Mouse (Mus musculus) small intestine, adult 2 months (tissue): Measurements from ENCODE around the gene Trim13. TPM values are rescaled to one million over a fixed set of nuclear protein-coding genes. Genes with fewer than 3 reads are reported as not detected.
A peak's percentile ranks its signal among the peaks of the same experiment; 100 is the strongest.

Experiments
- H3K27ac ChIP-seq: fragments of 200-500 bp; 2 replicates; pipeline ENCODE4 v1.5.1; 2012; ENCODE audit warnings: low read depth, low read length, control low read depth, inconsistent platforms; ENCODE audit not compliant: insufficient read depth
- H3K27me3 ChIP-seq: fragments of 200-500 bp; 2 replicates; pipeline ENCODE4 v1.6.1; 2012; ENCODE audit warnings: mild to moderate bottlenecking, moderate library complexity, low read length, inconsistent platforms; ENCODE audit not compliant: control insufficient read depth, insufficient read depth
- H3K36me3 ChIP-seq: fragments of 200-500 bp; 2 replicates; pipeline ENCODE4 v1.6.1; 2012; ENCODE audit warnings: mild to moderate bottlenecking, low read length, control low read depth, inconsistent platforms; ENCODE audit not compliant: control insufficient read depth, insufficient read depth
- H3K4me1 ChIP-seq: fragments of 200-500 bp; 2 replicates; pipeline ENCODE4 v1.6.1; 2012; ENCODE audit warnings: low read length, inconsistent platforms, mixed read lengths; ENCODE audit not compliant: control insufficient read depth, insufficient read depth, insufficient read length
- H3K4me3 ChIP-seq: fragments of 200-500 bp; 2 replicates; pipeline ENCODE4 v1.5.1; 2012; ENCODE audit warnings: low read depth, mild to moderate bottlenecking, control low read depth, inconsistent platforms, low read length, moderate library complexity
- CTCF ChIP-seq: fragments of 200-500 bp; IDR thresholded peaks from 2 replicates; pipeline ENCODE4 v1.5.1; 2012; ENCODE audit warnings: low read depth, mild to moderate bottlenecking, control low read depth, inconsistent platforms, low read length, moderate library complexity, mixed read lengths; ENCODE audit not compliant: insufficient replicate concordance, insufficient read length; ENCODE audit errors: extremely low read depth
- POLR2A ChIP-seq: fragments of 200-500 bp; IDR thresholded peaks from 2 replicates; pipeline ENCODE4 v1.6.1; 2012; ENCODE audit warnings: low read depth, mild to moderate bottlenecking, control low read depth, inconsistent platforms, low read length, moderate library complexity
- WGBS: fragments of 180-500 bp; shearing (Covaris S2); methylation state at CpG from one replicate; pipeline ENCODE4 v1.1.7; 2018; 5-methylcytosine and 5-hydroxymethylcytosine counted together
- polyA plus RNA-seq: library from polyadenylated mRNA; depleted of rRNA; stranded (reverse); fragments of >200 nt; gene quantifications from 2 replicates; pipeline ENCODE4 v1.2.3, GENCODE M21; 2012

The Trim13 gene
- polyA plus RNA-seq, 1 experiment = 0.37 TPM

DNA sequence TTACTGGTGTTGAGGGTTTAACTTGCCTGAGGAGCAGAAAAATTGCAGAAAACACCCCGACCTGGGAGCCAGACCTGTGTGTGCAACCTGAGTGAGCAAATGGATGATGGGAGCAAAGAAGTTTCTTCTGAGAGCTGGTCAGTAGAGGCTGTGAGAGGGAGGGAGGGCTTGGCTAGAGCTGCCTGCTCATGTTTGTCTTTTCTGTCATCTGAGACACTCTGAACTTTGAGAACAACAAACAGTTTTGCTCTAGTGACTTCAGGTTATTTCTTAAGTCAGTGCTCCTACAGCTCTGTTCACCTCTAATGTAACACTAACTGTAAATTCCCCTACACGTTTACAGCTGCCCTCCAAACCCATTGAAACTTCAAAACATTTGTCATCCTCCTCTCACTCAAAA lies 28.7 kb upstream of the Trim13 start:
- WGBS = 62% methylated on average over 2 of the region's 2 CpGs
- H3K4me1 ChIP-seq = peaks cover 3% of the 10 kb centered on the region; the same call in 1 of the 2 replicates
- no peak overlapping the region for H3K27ac ChIP-seq
- H3K36me3 ChIP-seq = no peaks in the 10 kb centered on the region
- TF ChIP-seq CTCF = no peak
- no peak for TF ChIP-seq POLR2A
- no peak overlapping the region for H3K4me3 ChIP-seq
- H3K27me3 ChIP-seq = no peaks in the 10 kb centered on the region

GRCm38 (mm10) chr14:61571366-61571765 lies 26.7 kb upstream of the Trim13 start:
- Histone ChIP-seq H3K36me3 (no peaks in the 10 kb centered on the region), H3K4me1 (peaks cover 3% of the 10 kb centered on the region; the same call in 1 of the 2 replicates), H3K27me3 (no peaks in the 10 kb centered on the region), H3K4me3 (no peak overlapping the region), H3K27ac (no peak overlapping the region)
- 7% methylated on average over 4 of the region's 4 CpGs for whole genome bisulfite sequencing
- peak; percentile 99; the same call in 1 of the 2 replicates for TF ChIP-seq CTCF
- TF ChIP-seq POLR2A = no peak

GRCm38 (mm10) chr14:61572131-61572530 lies 25.9 kb upstream of the Trim13 start:
- H3K4me3 ChIP-seq = no peak overlapping the region
- WGBS = 36% methylated on average over 2 of the region's 2 CpGs
- TF ChIP-seq POLR2A = no peak
- TF ChIP-seq CTCF = no peak
- H3K27ac ChIP-seq = peak overlapping the region; percentile 40
- H3K4me1 ChIP-seq = peaks cover 3% of the 10 kb centered on the region; the same call in 1 of the 2 replicates
- H3K36me3 ChIP-seq = no peaks in the 10 kb centered on the region
- H3K27me3 ChIP-seq = no peaks in the 10 kb centered on the region

GRCm38 (mm10) chr14:61575066-61575465 lies 23.0 kb upstream of the Trim13 start:
- 92% methylated on average over 10 of the region's 10 CpGs for WGBS
- H3K36me3 ChIP-seq = no peaks in the 10 kb centered on the region
- H3K27me3 ChIP-seq = no peaks in the 10 kb centered on the region
- peaks cover 3% of the 10 kb centered on the region; the same call in 1 of the 2 replicates for H3K4me1 ChIP-seq
- H3K27ac ChIP-seq = no peak overlapping the region
- H3K4me3 ChIP-seq = no peak overlapping the region
- no peak for TF ChIP-seq CTCF
- TF ChIP-seq POLR2A = no peak

DNA sequence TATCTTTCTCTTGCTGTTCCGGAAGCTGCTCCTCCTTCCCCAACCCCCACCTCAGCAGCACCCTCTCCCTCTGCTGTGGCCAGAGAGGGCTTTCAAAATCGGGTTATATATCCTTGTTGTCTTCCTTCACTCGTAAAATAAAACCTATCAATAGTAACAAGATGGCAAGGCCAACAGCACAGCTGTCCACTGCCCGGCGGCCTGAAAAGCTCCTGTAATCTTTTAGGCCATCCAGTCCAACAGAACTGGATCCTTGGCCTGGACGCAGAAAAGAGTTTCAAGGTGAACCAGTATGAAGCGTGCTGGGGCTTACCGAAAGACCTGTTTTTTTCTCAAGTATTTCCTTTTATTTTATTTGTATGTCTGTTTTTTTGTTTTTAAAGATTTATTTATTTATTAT lies 22.1 kb upstream of the Trim13 start:
- H3K27me3 ChIP-seq = no peaks in the 10 kb centered on the region
- peaks cover 3% of the 10 kb centered on the region; the same call in 1 of the 2 replicates for H3K4me1 ChIP-seq
- no peak overlapping the region for H3K27ac ChIP-seq
- H3K4me3 ChIP-seq = no peak overlapping the region
- TF ChIP-seq CTCF (no peak), POLR2A (no peak)
- WGBS = 90% methylated on average over 8 of the region's 8 CpGs
- H3K36me3 ChIP-seq = no peaks in the 10 kb centered on the region

DNA sequence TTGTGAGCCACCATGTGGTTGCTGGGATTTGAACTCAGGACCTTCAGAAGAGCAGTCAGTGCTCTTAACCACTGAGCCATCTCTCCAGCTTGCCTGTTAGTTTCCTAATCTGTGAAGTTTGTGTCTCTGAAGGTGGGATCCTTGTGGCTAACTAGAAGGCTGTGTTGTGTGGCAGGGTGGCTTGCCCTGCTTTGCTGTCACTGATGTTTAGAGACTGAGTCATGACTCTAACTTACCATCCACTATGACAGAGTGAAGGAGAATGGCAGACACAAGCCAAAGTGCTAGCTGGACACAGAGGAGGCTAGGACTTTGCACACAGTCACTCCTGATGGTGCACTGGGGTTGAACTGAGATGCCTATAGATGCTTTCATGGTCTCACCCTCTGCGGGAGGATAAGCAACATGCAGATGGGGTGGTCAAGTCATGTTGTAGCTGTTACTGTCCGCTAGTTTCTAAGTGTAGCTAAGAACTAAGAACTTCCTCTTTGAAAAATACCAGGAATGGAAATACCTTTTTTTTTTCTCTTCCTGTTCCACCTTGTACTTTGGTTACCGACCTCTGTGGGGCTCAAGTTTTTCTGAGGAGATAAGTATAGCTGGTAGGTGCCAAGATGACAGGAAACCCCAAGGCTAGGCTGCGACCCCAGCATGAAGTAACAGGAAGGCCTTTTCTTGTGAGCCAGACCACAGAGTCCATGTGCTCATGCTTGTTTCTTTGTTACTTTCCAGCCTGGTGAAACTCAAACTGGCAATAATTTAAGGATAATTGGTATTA lies 8.6 kb upstream of the Trim13 start:
- no peaks in the 10 kb centered on the region for H3K27me3 ChIP-seq
- no peak overlapping the region for H3K27ac ChIP-seq
- H3K36me3 ChIP-seq = no peaks in the 10 kb centered on the region
- H3K4me3 ChIP-seq = no peak overlapping the region
- 51% methylated on average over 4 of the region's 4 CpGs for WGBS
- TF ChIP-seq CTCF = no peak
- TF ChIP-seq POLR2A = no peak
- H3K4me1 ChIP-seq = no peaks in the 10 kb centered on the region

DNA sequence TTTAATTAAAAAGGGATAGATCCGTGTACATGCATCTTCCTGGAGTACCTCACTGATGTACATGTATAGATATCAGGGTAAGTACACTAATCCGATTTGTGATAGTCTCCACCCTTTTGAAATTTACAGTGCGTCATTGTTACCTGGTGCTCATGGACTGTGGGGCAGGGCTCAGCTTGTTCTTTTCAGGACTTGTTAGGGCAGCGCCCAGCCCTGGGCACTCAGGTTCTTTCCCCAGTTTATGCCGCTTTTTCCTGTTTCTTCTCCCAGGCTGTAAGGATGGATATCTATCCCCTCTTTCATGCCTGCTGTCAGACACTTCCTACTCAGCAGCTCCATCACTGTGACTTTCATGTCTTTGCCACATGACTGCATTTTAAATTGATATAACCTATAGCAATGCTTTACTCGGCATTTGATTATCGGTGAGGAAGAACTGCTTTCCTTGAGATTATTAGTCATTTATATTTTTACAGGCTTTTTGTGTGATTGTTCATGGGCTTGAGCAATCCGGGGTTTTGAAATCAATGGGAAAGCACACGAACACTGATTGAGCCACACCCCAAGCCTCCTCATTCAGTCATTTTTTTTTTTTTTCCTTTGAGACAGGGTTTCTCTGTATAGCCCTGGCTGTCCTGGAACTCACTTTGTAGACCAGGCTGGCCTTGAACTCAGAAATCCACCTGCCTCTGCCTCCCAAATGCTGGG lies 1.2 kb upstream of the Trim13 start:
- Histone ChIP-seq H3K27me3 (no peaks in the 10 kb centered on the region), H3K27ac (no peak overlapping the region), H3K36me3 (no peaks in the 10 kb centered on the region), H3K4me1 (no peaks in the 10 kb centered on the region; the same call in 1 of the 2 replicates), H3K4me3 (no peak overlapping the region)
- no peak for TF ChIP-seq POLR2A
- TF ChIP-seq CTCF = no peak
- WGBS = 41% methylated on average over 9 of the region's 9 CpGs
